Mouse (Mus musculus) forebrain, postnatal 0 days (tissue): ENCODE measurements around the gene Tmem221. TPM values are rescaled to one million over a fixed set of nuclear protein-coding genes. Genes with fewer than 3 reads are reported as not detected.

ENCODE experiments used
- ATAC-seq: fragments of 200-750 bp; cut with Nextera tagmentation; 2 replicates; pipeline ENCODE4 v1.8.0; 2017; ENCODE audit warnings: mild to moderate bottlenecking, moderate library complexity
- DNase-seq: peaks from one replicate; pipeline ENCODE4 v3.0.0-alpha.2; 2015
- H3K27ac ChIP-seq: fragments of 300-500 bp; sonication (generic); 2 replicates; pipeline ENCODE4 v1.5.1; 2014; ENCODE audit warnings: low read depth, mild to moderate bottlenecking, antibody characterized with exemption, low read length, moderate library complexity, mixed read lengths
- H3K27me3 ChIP-seq: fragments of 300-500 bp; sonication (generic); 2 replicates; pipeline ENCODE4 v1.6.1; 2014; ENCODE audit warnings: mild to moderate bottlenecking, low read length, mixed read lengths; ENCODE audit not compliant: insufficient read depth
- H3K36me3 ChIP-seq: fragments of 300-500 bp; sonication (generic); 2 replicates; pipeline ENCODE4 v1.6.1; 2014; ENCODE audit warnings: mild to moderate bottlenecking, moderate library complexity; ENCODE audit not compliant: insufficient read depth
- H3K4me1 ChIP-seq: fragments of 300-500 bp; sonication (generic); 2 replicates; pipeline ENCODE4 v1.6.1; 2014; ENCODE audit warnings: antibody characterized with exemption; ENCODE audit not compliant: insufficient read depth
- H3K4me2 ChIP-seq: fragments of 300-500 bp; sonication (generic); 2 replicates; pipeline ENCODE4 v1.6.1; 2014; ENCODE audit warnings: low read depth, mild to moderate bottlenecking, moderate library complexity
- H3K4me3 ChIP-seq: fragments of 300-500 bp; sonication (generic); 2 replicates; pipeline ENCODE4 v1.5.1; 2014; ENCODE audit warnings: low read depth, low read length, mixed read lengths
- H3K9ac ChIP-seq: fragments of 300-500 bp; sonication (generic); 2 replicates; pipeline ENCODE4 v1.6.1; 2014; ENCODE audit warnings: mild to moderate bottlenecking
- H3K9me3 ChIP-seq: fragments of 300-500 bp; sonication (generic); 2 replicates; pipeline ENCODE4 v1.6.1; 2016; ENCODE audit warnings: low read length
- CTCF ChIP-seq: sonication (generic); IDR thresholded peaks from 2 replicates; pipeline ENCODE4 v1.5.1; 2016; ENCODE audit warnings: antibody characterized with exemption, control low read depth, low read depth
- WGBS: fragments of 180-500 bp; shearing (Covaris S2); extraction: QIAGEN DNeasy Blood & Tissue Kit; methylation state at CpG from one replicate; pipeline ENCODE4 v1.1.7; 2014; 5-methylcytosine and 5-hydroxymethylcytosine counted together
- polyA plus RNA-seq: library from polyadenylated mRNA; unstranded; fragments of >200 nt; fragmentation: Nextera tagmentation; extraction: Ambion mirVana; gene quantifications from 2 replicates; pipeline ENCODE4 v1.2.1, GENCODE M21; 2015
- total RNA-seq: library from RNA; depleted of rRNA; stranded (reverse); fragments of >200 nt; gene quantifications from 2 replicates; pipeline ENCODE4 v1.2.3, GENCODE M21; 2014

Tmem221 gene
- total and polyA plus RNA-seq, 2 experiments from 2014 or later: 0.16 TPM; not detected in 1

- Histone ChIP-seq H3K9me3 (no peaks in the 10 kb centered on the region), H3K4me3 (no peak within 1 kb of the TSS), H3K4me1 (peaks cover 7% of the 10 kb centered on the region; the same call in 1 of the 2 replicates), H3K9ac (no peak within 1 kb of the TSS), H3K36me3 (peaks cover 5% of the 10 kb centered on the region; the same call in 1 of the 2 replicates), H3K27ac (no peak within 1 kb of the TSS), H3K27me3 (peaks cover 4% of the 10 kb centered on the region; the same call in 1 of the 2 replicates), H3K4me2 (no peak within 1 kb of the TSS)
- 74% methylated on average over 3 of the region's 3 CpGs for WGBS
- ATAC-seq: no peak
- no peak for TF ChIP-seq CTCF
- no peak for DNase-seq
These were observed 38.8 kb upstream of the Tmem221 start, which contains the start of gene Fam129c for GRCm38 (mm10) chr8:71597451-71597850. Fam129c (plus strand) TSS chr8:71597648.

- ATAC-seq (no peak), DNase-seq (no peak)
- TF ChIP-seq CTCF: no peak
- WGBS: 82% methylated on average over 4 of the region's 4 CpGs
- no peak overlapping the region for H3K27ac ChIP-seq
- no peak overlapping the region for H3K4me2 ChIP-seq
- peaks cover 5% of the 10 kb centered on the region; the same call in 1 of the 2 replicates for H3K36me3 ChIP-seq
- H3K4me1 ChIP-seq: peaks cover 7% of the 10 kb centered on the region; the same call in 1 of the 2 replicates
- H3K27me3 ChIP-seq: peaks cover under 1% of the 10 kb centered on the region; the same call in 1 of the 2 replicates
- no peak overlapping the region for H3K9ac ChIP-seq
- H3K9me3 ChIP-seq: no peaks in the 10 kb centered on the region
- H3K4me3 ChIP-seq: no peak overlapping the region
These were observed 38.1 kb upstream of the Tmem221 start for GRCm38 (mm10) chr8:71596798-71597197.

GRCm38 (mm10) chr8:71596384-71596783 lies 37.7 kb upstream of the Tmem221 start:
- H3K9ac ChIP-seq: 0 out of 2 replicates have a peak overlapping the region, but pooled peaks have one; percentile 31
- H3K9me3 ChIP-seq: no peaks in the 10 kb centered on the region
- peak overlapping the region; percentile 39; the same call in 1 of the 2 replicates for H3K4me2 ChIP-seq
- DNase-seq (no peak), ATAC-seq (no peak)
- H3K27me3 ChIP-seq: no peaks in the 10 kb centered on the region; the same call in 1 of the 2 replicates
- no peak for TF ChIP-seq CTCF
- H3K4me3 ChIP-seq: no peak overlapping the region
- H3K36me3 ChIP-seq: peaks cover 5% of the 10 kb centered on the region; the same call in 1 of the 2 replicates
- whole genome bisulfite sequencing: 60% methylated on average over 6 of the region's 6 CpGs
- no peak overlapping the region for H3K27ac ChIP-seq
- peaks cover 7% of the 10 kb centered on the region; the same call in 1 of the 2 replicates for H3K4me1 ChIP-seq

GRCm38 (mm10) chr8:71595862-71596261 lies 37.2 kb upstream of the Tmem221 start:
- H3K36me3 ChIP-seq: peaks cover 5% of the 10 kb centered on the region; the same call in 1 of the 2 replicates
- H3K4me2 ChIP-seq: peak overlapping the region; percentile 39
- H3K27me3 ChIP-seq: no peaks in the 10 kb centered on the region; the same call in 1 of the 2 replicates
- WGBS: 7% methylated on average over 27 of the region's 27 CpGs
- DNase-seq (peak; percentile 89), ATAC-seq (peak; percentile 53)
- H3K27ac ChIP-seq: no peak overlapping the region
- peak; percentile 100 for TF ChIP-seq CTCF
- H3K9me3 ChIP-seq: no peaks in the 10 kb centered on the region
- peak overlapping the region; percentile 31 for H3K9ac ChIP-seq
- H3K4me1 ChIP-seq: peaks cover 10% of the 10 kb centered on the region
- 0 out of 2 replicates have a peak overlapping the region, but pooled peaks have one; percentile 5 for H3K4me3 ChIP-seq

GRCm38 (mm10) chr8:71594324-71594722 lies 35.7 kb upstream of the Tmem221 start:
- no peak for ATAC-seq
- Histone ChIP-seq H3K9me3 (no peaks in the 10 kb centered on the region), H3K27me3 (no peaks in the 10 kb centered on the region), H3K27ac (no peak overlapping the region), H3K4me2 (no peak overlapping the region), H3K4me3 (no peak overlapping the region), H3K4me1 (peaks cover 10% of the 10 kb centered on the region), H3K36me3 (peaks cover 5% of the 10 kb centered on the region; the same call in 1 of the 2 replicates), H3K9ac (no peak overlapping the region)
- DNase-seq: no peak
- 94% methylated on average over 4 of the region's 4 CpGs for WGBS
- no peak for TF ChIP-seq CTCF

- WGBS: 89% methylated on average over 8 of the region's 8 CpGs
- H3K27ac ChIP-seq: no peak overlapping the region
These were observed 35.1 kb upstream of the Tmem221 start for GRCm38 (mm10) chr8:71593556-71594323.

More at GRCm38 (mm10) chr8:71593556-71594323, 35.1 kb upstream of the Tmem221 start:
- Histone ChIP-seq H3K27me3 (no peaks in the 10 kb centered on the region), H3K9me3 (no peaks in the 10 kb centered on the region), H3K36me3 (peaks cover 5% of the 10 kb centered on the region; the same call in 1 of the 2 replicates), H3K4me3 (no peak overlapping the region), H3K4me1 (peaks cover 10% of the 10 kb centered on the region), H3K4me2 (no peak overlapping the region), H3K9ac (no peak overlapping the region)
- no peak for TF ChIP-seq CTCF
- DNase-seq: no peak
- no peak for ATAC-seq
